Mouse (Mus musculus): Measurements from ENCODE around the gene Ankrd44. TPM values are rescaled to one million over a fixed set of nuclear protein-coding genes. Genes with fewer than 3 reads are reported as not detected.

Ankrd44 gene
- polyA plus RNA-seq, 1 experiment, result 2.2 TPM

DNA sequence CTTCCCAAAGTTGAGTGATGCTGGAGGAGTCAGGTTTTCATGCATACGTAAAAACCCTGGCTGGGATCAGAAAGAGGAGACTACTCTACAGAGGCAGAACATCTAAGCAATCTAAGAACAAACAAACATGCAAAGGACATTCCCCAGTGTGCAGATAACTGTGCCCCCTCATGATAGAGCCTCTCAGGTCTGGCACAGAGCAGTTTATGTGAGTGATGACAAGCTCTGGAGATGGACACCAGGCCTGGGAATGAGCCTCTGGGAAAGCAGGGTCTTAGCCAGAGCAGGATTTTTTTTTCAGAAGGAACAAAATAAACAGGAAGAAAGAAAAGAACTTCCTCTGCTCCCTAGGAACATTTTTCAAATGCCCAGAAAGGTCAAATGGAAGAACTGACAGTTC is 176.2 kb downstream of the Ankrd44 start:
- no peaks in the 10 kb centered on the region for H3K36me3 ChIP-seq (ENCODE audit: control insufficient read depth, insufficient read depth)
- no peak overlapping the region for H3K4me3 ChIP-seq (ENCODE audit: insufficient read depth, poor library complexity, severe bottlenecking)
- TF ChIP-seq CTCF (IDR thresholded peaks at IDR 0.05; ENCODE audit: control insufficient read depth, insufficient read depth, insufficient read length) (no peak), MYOG (IDR thresholded peaks at IDR 0.05; ENCODE audit: control insufficient read depth, extremely low read depth, insufficient read length) (no peak), USF1 (IDR thresholded peaks at IDR 0.05; ENCODE audit: low read depth) (no peak), MAX (IDR thresholded peaks at IDR 0.05) (no peak), FOSL1 (IDR thresholded peaks at IDR 0.05; ENCODE audit: insufficient read depth, low read length, poor library complexity, severe bottlenecking) (no peak), CEBPB (IDR thresholded peaks at IDR 0.05; ENCODE audit: low read depth) (no peak), MYOD1 (IDR thresholded peaks at IDR 0.05; ENCODE audit: control insufficient read depth, insufficient read length, low read depth) (no peak)

DNA sequence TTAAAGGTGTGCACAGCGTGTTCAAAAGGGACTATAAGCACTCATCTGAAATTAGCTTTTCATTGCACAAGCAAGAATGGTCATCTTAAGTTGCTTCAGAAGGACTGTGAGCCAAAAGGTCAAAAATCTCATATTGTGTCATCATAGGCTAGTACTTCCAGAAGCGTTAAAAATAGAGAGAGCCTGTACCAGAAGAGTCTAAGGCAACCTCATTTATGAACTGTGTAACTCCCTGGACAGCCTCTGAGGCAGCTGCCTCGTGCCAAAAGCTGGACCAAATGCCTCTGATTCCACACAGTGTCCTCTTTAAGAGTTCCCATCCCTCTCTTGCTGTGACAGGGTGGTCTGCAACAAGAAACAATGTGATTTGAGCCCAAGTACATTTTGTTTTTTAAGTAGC is 176.7 kb downstream of the Ankrd44 start:
- H3K4me3 ChIP-seq (ENCODE audit: insufficient read depth, poor library complexity, severe bottlenecking), result no peak overlapping the region
- TF ChIP-seq USF1 (IDR thresholded peaks at IDR 0.05; ENCODE audit: low read depth), result no peak
- no peak for TF ChIP-seq FOSL1 (IDR thresholded peaks at IDR 0.05; ENCODE audit: insufficient read depth, low read length, poor library complexity, severe bottlenecking)
- no peaks in the 10 kb centered on the region for H3K79me3 ChIP-seq (ENCODE audit: low read depth)

More for the DNA sequence above, 176.2 kb downstream of the Ankrd44 start:
- Histone ChIP-seq H3ac (ENCODE audit: control insufficient read depth, insufficient read length, low read depth) (no peak overlapping the region), H3K27me3 (ENCODE audit: control insufficient read depth, insufficient read depth, insufficient read length) (no peaks in the 10 kb centered on the region), H3K79me2 (ENCODE audit: control insufficient read depth, insufficient read depth) (no peaks in the 10 kb centered on the region), H3K79me3 (ENCODE audit: low read depth) (no peaks in the 10 kb centered on the region)

DNA sequence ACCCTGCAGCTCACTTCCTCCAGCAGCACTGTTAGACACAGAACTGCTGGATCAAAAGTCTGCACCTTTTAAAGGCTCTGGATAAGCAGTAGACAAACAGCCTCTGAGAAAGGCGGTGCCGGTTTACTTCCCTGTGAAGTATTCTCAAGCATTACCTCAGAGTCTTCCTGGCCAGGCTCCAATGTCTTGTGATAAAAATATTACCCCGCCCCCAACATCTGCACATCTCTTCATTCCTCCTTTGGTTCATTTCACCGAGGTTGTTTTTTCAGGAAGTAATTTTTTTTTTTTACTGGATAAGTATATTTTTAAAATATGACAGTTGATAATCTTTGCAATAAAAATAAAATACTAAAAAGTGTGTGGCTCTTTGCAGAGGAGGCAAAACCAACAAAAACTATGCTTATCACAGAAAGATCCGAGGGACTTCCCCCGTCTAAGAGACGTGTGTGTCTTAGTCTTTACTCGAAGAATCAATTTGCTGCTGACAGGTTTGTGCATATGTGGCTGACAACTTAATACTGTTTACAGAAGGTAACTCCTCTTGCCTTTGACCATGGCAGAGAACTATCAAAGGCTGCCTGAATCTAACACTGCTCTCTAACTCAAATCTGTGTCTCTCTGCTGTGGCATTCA is 178.3 kb downstream of the Ankrd44 start:
- TF ChIP-seq USF1 (IDR thresholded peaks at IDR 0.05; ENCODE audit: low read depth) (no peak), CTCF (IDR thresholded peaks at IDR 0.05; ENCODE audit: control insufficient read depth, insufficient read depth, insufficient read length) (no peak), CEBPB (IDR thresholded peaks at IDR 0.05; ENCODE audit: low read depth) (no peak), MYOD1 (IDR thresholded peaks at IDR 0.05; ENCODE audit: control insufficient read depth, insufficient read length, low read depth) (no peak)
- Histone ChIP-seq H3K4me3 (ENCODE audit: insufficient read depth, poor library complexity, severe bottlenecking) (no peak overlapping the region), H3K27me3 (ENCODE audit: control insufficient read depth, insufficient read depth, insufficient read length) (no peaks in the 10 kb centered on the region)

More for the DNA sequence above, 176.7 kb downstream of the Ankrd44 start:
- no peak overlapping the region for H3ac ChIP-seq (ENCODE audit: control insufficient read depth, insufficient read length, low read depth)
- no peaks in the 10 kb centered on the region for H3K79me2 ChIP-seq (ENCODE audit: control insufficient read depth, insufficient read depth)
- no peaks in the 10 kb centered on the region for H3K36me3 ChIP-seq (ENCODE audit: control insufficient read depth, insufficient read depth)
- no peaks in the 10 kb centered on the region for H3K27me3 ChIP-seq (ENCODE audit: control insufficient read depth, insufficient read depth, insufficient read length)

DNA sequence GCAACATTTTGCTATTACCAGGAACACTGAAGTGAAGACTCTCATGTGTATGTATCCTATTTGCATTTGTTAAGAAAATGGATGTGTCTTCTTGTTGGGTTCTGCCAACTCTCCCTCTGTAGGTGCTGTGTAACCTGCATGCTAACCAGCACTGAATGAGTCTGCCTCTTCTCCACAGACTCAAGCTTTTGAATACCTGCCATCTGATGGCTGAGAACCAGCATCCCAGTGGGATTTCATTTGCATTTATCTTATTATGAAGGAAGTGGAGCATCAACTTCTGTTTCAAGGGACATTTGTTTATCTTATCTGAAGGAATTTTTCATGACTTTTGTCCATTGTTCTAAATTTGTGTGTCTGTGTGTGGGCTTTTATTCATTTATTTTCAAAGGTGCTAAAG is 180.5 kb downstream of the Ankrd44 start:
- Histone ChIP-seq H3K79me3 (ENCODE audit: low read depth) (no peaks in the 10 kb centered on the region), H3ac (ENCODE audit: control insufficient read depth, insufficient read length, low read depth) (no peak overlapping the region), H3K36me3 (ENCODE audit: control insufficient read depth, insufficient read depth) (no peaks in the 10 kb centered on the region), H3K79me2 (ENCODE audit: control insufficient read depth, insufficient read depth) (no peaks in the 10 kb centered on the region), H3K27me3 (ENCODE audit: control insufficient read depth, insufficient read depth, insufficient read length) (no peaks in the 10 kb centered on the region), H3K4me3 (ENCODE audit: insufficient read depth, poor library complexity, severe bottlenecking) (no peak overlapping the region)
- TF ChIP-seq CTCF (IDR thresholded peaks at IDR 0.05; ENCODE audit: control insufficient read depth, insufficient read depth, insufficient read length) (no peak), MAX (IDR thresholded peaks at IDR 0.05) (no peak), USF1 (IDR thresholded peaks at IDR 0.05; ENCODE audit: low read depth) (no peak), MYOD1 (IDR thresholded peaks at IDR 0.05; ENCODE audit: control insufficient read depth, insufficient read length, low read depth) (no peak), FOSL1 (IDR thresholded peaks at IDR 0.05; ENCODE audit: insufficient read depth, low read length, poor library complexity, severe bottlenecking) (no peak)

More for the DNA sequence above, 178.3 kb downstream of the Ankrd44 start:
- Histone ChIP-seq H3ac (ENCODE audit: control insufficient read depth, insufficient read length, low read depth) (no peak overlapping the region), H3K79me3 (ENCODE audit: low read depth) (no peaks in the 10 kb centered on the region), H3K36me3 (ENCODE audit: control insufficient read depth, insufficient read depth) (no peaks in the 10 kb centered on the region), H3K79me2 (ENCODE audit: control insufficient read depth, insufficient read depth) (no peaks in the 10 kb centered on the region)

DNA sequence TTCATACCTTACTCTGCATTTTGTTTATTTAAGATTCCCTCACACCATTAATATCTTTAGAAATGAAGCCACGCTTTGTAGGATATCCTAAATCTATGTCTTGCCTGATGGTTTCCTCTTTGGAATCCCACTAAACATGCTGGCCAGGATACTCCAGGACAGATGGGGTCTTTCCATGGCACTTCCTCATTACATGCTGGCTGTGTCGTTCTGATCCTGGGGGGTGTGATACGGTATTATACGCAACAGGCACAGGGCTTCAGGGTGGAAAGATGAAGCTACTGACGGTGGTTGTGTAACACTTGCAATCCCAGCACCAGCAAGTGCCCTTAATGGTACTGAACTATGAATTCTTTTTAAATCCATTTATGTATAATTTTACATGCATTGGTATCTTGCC is 182.0 kb downstream of the Ankrd44 start:
- TF ChIP-seq CTCF (IDR thresholded peaks at IDR 0.05; ENCODE audit: control insufficient read depth, insufficient read depth, insufficient read length) (no peak), USF1 (IDR thresholded peaks at IDR 0.05; ENCODE audit: low read depth) (no peak), MYOG (IDR thresholded peaks at IDR 0.05; ENCODE audit: control insufficient read depth, extremely low read depth, insufficient read length) (no peak), MAX (IDR thresholded peaks at IDR 0.05) (no peak), CEBPB (IDR thresholded peaks at IDR 0.05; ENCODE audit: low read depth) (no peak), FOSL1 (IDR thresholded peaks at IDR 0.05; ENCODE audit: insufficient read depth, low read length, poor library complexity, severe bottlenecking) (no peak), MYOD1 (IDR thresholded peaks at IDR 0.05; ENCODE audit: control insufficient read depth, insufficient read length, low read depth) (no peak)
- Histone ChIP-seq H3ac (ENCODE audit: control insufficient read depth, insufficient read length, low read depth) (no peak overlapping the region), H3K79me2 (ENCODE audit: control insufficient read depth, insufficient read depth) (no peaks in the 10 kb centered on the region), H3K4me3 (ENCODE audit: insufficient read depth, poor library complexity, severe bottlenecking) (no peak overlapping the region), H3K79me3 (ENCODE audit: low read depth) (no peaks in the 10 kb centered on the region), H3K36me3 (ENCODE audit: control insufficient read depth, insufficient read depth) (no peaks in the 10 kb centered on the region), H3K27me3 (ENCODE audit: control insufficient read depth, insufficient read depth, insufficient read length) (no peaks in the 10 kb centered on the region)

DNA sequence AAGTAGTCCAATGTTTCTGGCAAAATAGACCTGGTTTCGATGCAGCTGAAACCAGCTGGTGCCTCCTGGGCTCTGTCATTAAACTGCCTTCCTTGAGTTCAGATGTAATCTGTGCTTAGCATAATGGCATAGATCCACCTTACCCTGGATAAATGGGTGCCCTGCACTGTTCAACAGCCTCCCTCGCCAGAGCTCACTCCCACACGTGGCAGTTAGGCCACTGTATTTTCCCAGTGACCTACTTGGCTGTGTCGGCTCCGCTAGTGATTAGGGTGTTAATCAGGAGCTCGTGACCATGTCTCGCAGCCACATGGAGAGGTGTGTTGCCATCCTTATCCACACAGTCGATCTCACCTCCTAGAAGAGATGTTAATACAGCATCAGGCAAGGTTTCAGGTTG is 183.1 kb downstream of the Ankrd44 start:
- TF ChIP-seq MAX (IDR thresholded peaks at IDR 0.05) (no peak), MYOD1 (IDR thresholded peaks at IDR 0.05; ENCODE audit: control insufficient read depth, insufficient read length, low read depth) (no peak), USF1 (IDR thresholded peaks at IDR 0.05; ENCODE audit: low read depth) (no peak), MYOG (IDR thresholded peaks at IDR 0.05; ENCODE audit: control insufficient read depth, extremely low read depth, insufficient read length) (no peak), CEBPB (IDR thresholded peaks at IDR 0.05; ENCODE audit: low read depth) (no peak), CTCF (IDR thresholded peaks at IDR 0.05; ENCODE audit: control insufficient read depth, insufficient read depth, insufficient read length) (no peak), FOSL1 (IDR thresholded peaks at IDR 0.05; ENCODE audit: insufficient read depth, low read length, poor library complexity, severe bottlenecking) (no peak)
- no peak overlapping the region for H3K4me3 ChIP-seq (ENCODE audit: insufficient read depth, poor library complexity, severe bottlenecking)
- H3K79me3 ChIP-seq (ENCODE audit: low read depth), result no peaks in the 10 kb centered on the region
- no peak overlapping the region for H3ac ChIP-seq (ENCODE audit: control insufficient read depth, insufficient read length, low read depth)
- no peaks in the 10 kb centered on the region for H3K79me2 ChIP-seq (ENCODE audit: control insufficient read depth, insufficient read depth)
- H3K27me3 ChIP-seq (ENCODE audit: control insufficient read depth, insufficient read depth, insufficient read length), result no peaks in the 10 kb centered on the region
- no peaks in the 10 kb centered on the region for H3K36me3 ChIP-seq (ENCODE audit: control insufficient read depth, insufficient read depth)
